Mouse (Mus musculus): ENCODE measurements at regions not wholly inside any gene's neighbourhood (a gene's known extent, or its start where the extent isn't known, plus 50 kb on each side); places are given as distances from the start of the nearest gene placed in this dataset.

DNA sequence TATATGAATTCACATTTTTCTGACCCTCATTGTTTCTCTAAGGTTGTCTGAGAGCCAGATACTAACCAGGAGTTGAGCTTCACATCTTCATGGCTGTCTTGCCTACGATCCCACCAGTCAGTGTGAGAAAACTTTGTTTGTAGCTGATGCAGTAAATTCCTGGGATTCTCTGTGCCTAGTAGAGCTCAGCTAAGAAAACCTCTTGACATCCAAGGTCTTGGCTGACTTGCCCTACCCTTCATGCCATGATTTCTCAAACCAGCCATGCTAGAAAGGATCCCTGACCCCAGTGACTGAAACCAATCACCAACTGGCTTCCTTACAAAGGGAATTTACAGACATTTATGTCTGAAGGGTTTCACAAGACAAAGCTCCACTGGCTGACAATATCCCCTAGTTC, 364.5 kb downstream of the Zfp619 start:
- no peak for ATAC-seq

DNA sequence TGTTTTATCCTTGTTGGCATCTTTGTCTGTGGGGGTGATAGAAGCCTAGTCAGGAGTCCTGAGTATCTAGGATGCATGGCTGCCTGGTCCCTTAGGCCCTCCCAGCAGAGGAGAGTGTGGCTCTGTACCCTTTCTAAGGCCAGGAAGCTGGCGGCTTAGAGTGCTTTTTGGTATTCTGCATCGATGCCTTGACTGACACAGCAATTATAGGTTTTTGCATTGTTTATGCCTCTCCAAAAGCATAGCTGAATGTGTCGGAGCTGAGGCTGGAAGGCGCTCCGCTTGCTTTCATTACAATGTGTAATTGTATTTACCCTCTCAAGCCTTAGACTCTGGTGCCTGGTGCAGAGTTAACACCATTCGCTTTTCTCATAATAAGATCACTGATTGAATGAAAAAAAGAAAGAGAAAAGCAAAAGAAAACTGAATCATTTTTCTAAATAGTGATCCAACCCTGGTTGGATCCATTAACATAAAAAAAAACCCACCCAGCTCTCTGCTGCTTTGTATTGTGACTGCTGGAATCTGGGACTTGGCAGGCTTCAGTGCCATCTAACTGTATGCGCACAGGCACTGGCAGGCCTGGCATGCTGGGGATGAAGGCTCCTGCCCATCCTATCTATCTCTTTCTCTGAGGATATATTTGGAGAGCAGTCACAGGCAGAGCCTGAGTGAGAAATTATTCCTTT, 376.8 kb downstream of the Zfp619 start:
- ATAC-seq, result no peak

DNA sequence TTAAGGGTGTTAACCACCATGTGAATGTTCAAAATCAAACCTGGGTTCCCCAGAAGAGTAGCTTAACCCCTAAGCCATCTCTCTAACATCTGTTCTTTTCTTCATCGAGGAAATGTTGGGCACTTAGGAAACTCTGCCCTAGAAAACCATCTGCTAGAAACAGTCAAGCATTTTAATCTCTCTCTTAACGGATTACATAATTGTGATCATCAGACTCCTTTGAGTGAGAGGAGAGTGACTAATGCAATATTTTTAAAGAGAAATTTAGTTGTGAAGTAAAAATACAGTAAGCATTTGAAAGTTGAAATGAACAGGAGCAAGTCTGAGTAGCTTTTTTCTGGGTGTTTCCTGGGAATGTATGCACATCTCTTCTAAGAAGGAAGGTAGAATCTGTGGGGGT, 379.4 kb downstream of the Zfp619 start:
- ATAC-seq, result no peak

DNA sequence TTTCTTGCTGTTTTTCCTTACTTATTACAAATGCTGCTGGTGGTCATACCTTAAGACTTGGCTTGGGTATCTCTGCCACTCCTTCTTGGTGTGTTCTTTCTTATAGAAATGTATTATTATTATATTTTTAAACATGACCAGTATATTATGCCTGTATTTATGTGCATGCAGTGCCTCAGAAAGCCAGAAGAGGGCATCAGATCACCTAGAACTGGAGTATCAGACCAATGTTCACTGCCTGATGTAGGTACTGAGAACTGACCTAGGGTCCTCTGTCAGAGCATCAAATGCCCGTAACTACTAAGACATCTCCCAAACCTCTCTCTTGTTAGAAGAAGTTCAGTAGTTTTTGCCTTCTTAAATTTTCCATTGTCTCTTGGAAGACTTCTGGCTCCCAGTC, 380.7 kb downstream of the Zfp619 start:
- ATAC-seq, result no peak

DNA sequence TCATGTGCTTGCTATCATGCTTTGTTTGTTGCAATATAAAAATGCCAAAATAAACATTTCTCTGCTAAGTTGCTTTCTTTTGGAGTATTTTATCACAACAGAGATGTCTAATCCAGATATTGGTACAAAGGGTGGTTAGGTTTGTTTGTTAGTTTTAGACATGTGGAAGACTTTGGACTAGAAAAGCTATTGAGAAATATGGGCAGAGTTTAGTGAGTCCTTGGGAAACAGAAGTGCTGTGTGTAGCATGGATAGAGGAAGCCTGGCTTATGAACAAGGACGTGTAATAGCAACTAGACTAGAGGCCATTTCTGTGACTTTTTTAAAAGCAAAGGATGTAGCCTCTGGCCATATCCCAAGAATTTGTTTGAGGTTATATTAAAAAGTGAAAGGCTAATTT, 416.4 kb downstream of the Zfp619 start:
- no peak for ATAC-seq

DNA sequence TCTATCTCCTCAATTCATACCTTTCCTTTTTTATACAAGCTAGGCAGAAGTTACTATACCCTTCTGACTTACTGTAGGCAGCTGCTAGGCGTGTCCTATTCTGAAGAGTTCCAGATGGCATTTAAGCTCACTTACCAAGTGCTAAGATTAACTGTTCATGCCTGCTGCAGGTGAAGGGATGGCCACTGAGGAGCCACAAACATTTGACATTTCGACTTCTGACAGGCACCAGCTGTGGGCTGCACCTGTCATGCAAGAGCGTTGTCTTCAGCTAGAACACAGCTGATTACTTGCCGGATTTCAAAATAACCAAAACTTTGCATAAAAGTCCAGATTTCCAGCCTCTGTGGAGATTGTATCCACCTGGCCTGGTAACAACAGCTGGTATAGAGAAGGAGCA, 419.7 kb downstream of the Zfp619 start:
- no peak for ATAC-seq

DNA sequence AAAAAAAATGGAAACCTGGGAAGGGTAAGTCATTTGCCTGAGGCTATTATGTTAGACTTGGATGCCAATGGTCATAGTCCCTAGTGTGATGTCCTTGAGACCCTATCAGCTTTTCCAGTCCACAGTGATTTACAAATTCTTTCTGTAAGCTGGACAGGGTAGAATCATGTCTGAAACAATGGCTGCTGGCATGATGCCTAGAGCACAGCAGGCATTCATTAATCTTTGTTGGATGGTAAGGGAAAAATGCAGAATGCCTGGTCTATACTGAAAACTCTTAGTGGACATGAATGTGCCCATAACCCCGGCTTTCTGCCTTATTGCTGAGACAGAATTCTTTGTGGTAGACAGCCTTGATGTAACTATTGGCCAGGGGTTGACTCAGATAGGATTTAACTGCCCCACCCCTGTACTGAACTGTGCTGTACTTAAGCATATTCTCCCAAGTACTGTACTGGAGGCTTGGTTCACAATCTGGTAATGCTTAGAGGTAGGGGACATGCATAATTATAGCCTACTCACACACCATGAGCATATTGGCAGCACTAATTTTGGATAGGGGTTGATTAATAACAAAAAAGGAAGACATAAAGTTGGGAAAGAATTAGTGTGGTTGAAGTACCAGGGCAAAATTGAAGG, 424.8 kb downstream of the Zfp619 start:
- no peak for ATAC-seq

DNA sequence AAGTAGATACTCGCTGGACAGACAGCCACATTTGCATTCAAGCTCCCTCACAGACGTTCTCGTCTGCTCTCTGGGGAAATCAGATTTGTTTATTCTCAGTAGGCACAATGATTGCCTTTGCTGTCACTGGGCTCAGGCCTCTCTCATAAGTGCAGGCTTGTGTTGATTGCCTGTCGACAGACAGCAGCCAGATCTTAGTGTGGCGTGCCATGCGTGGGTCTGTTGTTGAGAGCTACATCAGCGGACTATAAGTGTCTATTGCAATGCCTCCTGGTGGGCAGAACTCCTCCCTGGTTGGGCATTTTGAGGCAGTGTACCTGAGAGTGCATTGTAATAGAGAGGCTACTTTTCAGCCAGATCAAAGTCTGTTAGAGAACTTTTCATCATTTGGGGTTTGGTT, 436.5 kb downstream of the Zfp619 start:
- ATAC-seq, result no peak

DNA sequence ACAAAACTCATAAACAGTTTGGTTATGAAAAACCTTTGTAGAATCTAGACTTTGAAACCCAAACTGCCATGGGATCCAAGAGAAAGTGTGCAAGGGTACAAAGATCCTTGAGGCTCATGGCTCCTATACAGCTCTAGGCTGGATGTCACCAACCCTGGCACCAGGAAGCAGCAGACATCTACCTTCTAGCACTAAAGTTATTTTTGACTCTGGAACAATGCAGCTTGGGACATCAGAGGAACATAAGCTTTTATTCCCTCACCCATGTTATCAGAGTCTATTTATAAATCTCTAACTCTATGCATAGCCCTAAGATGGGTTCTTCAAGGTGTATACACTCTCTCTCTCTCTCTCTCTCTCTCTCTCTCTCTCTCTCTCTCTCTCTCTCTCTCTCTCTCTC, 437.4 kb downstream of the Zfp619 start:
- ATAC-seq, result no peak

DNA sequence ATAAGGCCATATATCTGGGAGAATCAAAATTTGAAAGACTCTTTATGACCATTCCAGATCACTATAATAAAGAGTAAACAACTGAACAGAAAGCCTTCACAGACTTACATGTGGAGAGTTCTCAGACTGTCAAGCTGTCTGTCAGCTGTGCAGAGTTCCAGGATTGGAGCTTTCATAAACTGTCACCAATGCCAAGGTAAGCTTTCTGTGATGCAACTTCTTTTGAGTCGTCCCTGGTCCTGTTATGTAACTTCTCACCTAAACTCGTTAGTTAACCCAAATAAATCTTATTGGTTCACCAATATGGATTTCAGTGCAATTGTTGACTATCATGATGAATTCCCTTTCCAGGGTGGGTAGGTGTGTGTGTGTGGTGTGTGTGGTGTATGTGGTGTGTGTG, 460.6 kb downstream of the Zfp619 start:
- ATAC-seq, result no peak

DNA sequence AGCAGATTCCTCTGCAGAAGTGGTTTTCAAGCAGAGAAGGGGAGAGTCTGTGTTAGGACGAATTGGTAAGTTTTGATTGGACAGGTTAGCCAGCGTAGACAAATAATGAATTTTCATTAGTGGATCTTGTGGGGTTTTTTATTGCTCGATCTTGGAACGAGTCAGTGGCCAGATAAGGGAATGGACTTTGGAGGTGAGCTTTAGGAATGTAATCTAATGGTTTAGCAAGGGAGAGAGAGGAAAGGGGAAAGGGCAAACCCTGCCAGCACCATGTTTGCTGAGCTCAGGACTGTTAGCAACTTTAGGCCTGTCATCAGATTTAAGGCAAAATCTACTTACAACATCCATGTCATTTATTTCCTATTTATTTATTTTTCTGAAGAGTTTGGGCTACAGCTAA, 464.1 kb downstream of the Zfp619 start:
- ATAC-seq, result no peak

All from activated CD4-positive, CD25-positive, alpha-beta regulatory T cell, adult 4 months (primary cell).